Mouse (Mus musculus): ENCODE measurements around the gene Pgap3.
A peak's percentile ranks its signal among the peaks of the same experiment; 100 is the strongest.

The Pgap3 gene

DNA sequence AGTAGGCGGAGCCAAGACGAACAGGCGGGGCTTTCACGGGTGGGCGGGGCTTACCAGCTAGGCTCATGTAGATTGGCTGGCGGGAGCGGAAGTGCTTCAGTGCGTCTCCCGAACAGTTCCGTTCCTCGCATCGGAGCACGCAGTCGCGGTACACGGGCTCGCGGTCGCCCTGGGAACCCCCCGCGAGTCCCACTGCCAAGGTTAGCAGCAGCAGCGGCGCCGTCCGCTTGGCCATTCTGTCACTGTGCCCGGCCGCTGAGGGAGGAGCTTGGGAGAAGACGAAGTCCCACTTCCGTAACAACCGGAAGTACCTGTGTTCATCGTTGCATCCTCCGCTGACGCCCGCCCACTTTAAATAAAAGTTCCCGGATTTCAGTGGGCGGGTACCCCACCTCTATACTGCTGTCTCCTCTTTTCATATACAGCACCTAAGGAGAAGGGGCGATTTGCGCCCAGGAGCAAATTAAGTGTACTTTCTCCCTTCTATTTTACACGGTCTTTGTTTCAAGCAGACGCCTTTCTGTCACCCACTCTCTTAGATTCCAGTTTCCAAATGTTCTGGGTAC is at the start of gene Pgap3:
Gene Pgap3 (minus strand): TSS at position 330 of the 566 bp plus-strand sequence.
- peak; percentile 85 for DNase-seq (ENCODE audit: low read depth, low spot score)

DNA sequence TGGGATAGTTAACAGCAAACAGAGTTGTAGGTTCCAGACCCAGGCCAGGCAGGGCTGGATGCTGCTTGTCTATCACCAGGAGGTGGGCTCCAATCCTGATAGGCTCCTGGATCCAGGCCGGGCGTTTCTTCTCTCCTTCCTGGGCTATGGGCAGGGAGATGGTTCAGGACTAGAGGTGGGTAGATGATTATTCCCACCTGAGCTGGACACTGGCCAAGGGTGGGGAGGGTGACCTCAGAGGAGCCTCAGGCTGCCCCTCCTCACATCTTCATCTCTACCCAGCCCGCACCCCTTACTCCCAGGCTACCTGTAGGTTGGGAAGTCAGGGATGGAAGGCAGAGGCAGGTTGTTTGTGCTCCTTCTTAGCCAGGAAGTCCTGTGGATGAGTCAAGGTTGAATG is 49.1 kb upstream of the Pgap3 start:
- no peak for DNase-seq (ENCODE audit: low read depth, low spot score)

DNA sequence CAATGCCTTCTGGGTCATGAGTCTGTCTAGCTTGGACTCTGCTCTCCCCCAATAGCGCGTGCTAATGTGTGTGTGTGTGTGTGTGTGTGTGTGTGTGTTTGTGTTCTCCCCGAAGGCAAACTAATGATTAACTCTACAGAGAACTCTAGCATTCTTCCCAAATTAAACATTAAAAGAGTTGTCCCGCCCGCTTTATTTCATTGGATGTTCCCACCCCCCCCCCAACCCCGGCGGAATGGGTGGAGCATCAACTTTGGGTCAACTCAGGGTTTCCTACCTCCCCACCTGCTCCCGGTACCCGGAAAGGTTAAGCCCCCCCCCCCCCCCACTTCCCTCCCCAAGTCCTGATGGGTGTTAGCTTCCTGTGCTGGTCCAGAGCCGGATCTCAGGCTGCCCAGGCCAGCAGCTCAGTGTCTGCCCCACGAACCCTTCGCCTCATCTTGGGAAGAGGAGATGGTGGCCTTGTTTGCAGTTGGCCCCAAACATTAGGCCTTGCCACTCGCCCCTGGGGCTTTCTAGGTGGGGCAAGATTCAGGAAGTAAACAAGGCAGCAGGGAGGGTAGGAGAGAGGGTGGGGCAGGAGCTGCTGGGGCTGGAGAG is 48.0 kb upstream of the Pgap3 start:
- DNase-seq (ENCODE audit: low read depth, low spot score) = no peak

DNA sequence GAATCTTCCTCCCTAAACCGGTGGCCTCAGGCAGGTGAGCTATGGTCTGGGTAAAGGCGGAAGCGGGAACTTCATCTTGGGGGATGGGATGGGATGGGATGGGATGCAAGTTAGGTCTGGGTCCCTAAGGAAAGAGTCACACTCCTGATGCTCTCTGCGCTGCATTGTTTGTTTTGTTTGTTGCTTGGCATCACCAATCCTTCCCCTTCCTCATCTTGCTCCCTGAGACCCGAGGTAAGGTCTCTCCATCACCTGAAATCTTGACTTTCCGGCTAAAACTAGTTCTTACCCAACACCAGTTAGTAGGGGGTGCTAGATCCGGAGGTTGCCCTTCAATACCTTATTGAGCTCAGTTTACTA is 47.2 kb upstream of the Pgap3 start:
- no peak for DNase-seq (ENCODE audit: low read depth, low spot score)

DNA sequence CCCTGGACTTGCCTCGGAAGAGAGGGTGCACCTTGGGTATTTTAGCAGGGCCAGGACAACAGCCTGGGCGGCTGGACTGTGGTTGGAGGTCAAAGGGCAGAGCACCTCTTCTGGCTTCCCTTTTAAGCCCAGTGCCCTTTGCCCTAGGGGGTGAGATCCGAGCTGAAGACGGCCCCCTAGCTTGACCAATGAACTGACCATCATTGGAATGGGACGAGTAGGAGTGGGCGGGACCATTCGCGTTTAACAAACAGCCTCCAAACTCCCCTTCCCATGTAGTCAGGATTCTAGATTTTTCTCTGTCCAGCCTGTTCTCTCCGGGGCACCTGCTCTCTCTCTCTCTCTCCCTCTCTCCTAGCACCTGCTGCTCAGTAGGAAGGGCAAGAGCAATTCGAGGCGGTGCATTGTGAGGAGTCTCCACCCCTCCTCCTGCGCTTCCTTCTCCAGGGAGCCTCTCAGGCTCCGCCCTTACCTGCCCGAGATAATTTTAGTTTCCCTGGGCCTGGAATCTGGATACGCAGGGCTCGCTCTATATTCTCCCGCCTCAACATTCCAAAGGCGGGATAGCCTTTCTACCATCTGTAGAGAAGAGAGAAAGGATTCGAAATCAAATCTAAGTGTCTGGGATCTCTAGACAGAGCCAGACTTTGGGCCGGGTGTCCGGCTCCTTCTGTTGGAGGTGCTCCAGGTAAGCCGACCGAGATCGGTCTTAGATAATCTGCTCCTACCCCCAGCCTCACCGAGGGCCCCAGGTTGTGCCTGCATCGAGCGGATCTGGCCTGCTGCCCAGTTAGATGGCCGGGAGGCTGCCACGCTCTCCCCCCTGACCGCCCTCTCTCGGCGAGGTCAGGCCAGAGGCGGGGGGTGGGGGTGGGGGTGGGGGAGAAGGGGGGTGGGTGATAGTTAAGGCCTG is 46.5 kb upstream of the Pgap3 start:
- DNase-seq (ENCODE audit: low read depth, low spot score) = no peak

DNA sequence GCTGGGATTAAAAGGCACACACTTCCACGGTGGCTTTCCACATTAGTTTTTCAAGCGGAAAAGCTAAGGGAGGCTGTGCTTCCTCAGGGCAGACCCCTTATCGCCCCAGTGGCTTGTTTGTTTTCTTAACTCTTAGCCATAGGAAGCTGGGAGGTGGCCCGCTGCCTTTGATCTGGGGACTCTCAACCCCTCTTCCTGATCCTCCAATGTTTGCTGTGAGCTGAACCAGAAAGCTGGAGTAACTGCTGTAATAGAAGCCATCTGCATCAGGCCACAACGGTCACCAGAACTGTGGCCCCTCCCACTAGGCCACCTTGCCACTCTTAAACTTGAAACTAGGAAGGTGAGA is 45.9 kb upstream of the Pgap3 start, which contains the start of gene Grb7:
Gene Grb7 (plus strand): TSS at position 182 of the 349 bp plus-strand sequence.
- DNase-seq (ENCODE audit: low read depth, low spot score) = no peak

DNA sequence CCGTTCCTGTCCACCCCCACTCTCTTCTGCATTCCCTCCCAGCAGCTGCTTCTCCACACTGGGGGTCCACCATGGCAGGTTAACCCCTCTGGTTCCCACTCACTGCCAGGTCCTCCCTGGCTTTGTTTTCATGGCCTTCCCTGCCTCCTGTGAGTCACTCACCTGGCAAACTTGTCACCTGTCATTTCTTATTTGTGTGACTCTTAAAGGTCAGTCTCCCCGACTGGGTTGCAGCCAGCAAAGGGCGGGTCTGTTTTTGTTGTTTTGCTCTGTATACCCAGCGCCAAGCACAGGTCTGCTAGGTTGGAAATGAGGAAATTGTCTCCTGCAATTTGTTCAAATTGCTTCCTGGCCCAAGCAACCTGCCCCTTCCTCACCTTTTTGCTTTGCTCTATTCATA is 45.4 kb upstream of the Pgap3 start:
- DNase-seq (ENCODE audit: low read depth, low spot score) = no peak

DNA sequence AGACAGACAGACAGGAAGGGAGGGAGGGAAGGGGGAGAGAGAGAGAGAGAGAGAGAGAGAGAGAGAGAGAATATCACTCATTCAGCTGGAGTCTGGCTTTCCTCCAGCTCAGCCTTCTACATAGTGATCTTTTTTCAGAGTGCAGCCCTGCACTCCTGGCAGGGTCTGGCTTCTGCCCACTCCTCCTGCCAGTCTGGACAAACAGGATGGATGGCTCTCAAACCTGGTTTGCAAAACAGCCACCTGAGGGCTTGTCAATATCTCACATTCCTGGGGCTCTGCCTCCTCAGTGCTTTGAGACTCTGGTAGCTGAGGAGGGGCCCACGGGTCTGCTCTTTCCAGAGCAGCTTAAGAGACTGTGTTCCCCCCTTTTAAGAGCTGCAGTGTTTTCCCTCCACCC is 44.9 kb upstream of the Pgap3 start:
- DNase-seq (ENCODE audit: low read depth, low spot score) = no peak

DNA sequence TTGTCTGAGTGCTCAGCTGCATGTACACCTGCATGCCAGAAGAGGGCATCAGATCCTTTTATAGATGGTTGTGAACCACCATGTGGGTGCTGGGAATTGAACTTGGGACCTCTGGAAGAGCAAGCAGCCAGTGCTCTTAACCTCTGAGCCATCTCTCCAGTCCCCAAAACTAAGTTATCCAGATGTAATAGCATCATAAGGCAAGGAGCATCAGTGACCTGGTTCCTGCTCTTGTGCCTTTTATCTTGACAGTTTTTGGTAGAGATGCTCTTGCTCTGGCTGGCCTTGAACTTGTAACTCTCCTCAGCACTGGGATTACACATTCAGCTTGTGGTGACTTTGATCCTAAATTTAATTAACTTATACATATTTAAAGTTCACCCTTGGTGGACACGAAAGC is 43.4 kb upstream of the Pgap3 start:
- DNase-seq (ENCODE audit: low read depth, low spot score) = no peak

DNA sequence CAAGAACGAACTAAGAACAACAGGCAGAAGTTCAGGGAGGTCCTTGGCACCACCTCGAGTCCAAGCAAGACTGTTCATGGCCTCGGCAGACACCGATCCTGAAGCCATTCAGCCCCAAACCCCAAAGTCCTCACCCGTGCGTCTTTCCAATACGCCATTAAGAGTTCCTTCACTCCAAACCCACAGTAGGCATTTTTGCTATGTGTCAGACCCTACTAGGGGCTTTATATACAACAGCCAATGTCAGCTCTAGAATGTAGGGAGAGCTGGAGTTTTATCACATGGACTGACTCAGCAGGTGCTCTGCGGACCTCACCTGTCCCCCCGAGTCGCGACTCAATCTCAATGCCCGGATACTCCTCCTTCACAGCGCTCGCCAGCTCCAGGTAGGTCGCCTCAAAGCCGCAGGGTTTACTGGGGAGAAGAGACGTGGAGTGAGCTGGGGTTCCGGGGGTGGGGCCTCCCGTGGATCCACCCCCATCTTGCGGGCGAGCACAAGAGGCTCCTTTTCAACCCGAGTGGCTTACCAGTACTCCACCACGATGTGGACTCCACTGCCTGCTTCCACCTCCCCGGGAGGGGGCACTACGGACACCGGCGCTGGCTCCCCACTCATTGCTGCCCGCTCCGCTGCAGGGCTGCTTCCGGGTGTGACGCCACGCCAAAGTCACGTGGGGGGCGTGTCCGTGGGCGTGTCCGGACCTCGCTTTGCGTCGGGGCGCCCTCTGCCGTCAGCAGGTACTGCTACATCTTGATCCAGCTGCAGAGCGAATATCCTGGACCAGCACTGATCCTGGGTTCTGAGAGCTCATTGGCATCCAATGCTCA is 38.3 kb upstream of the Pgap3 start, which contains the start of gene Mien1:
Gene Mien1 (minus strand): TSS at position 661 of the 828 bp plus-strand sequence.
- peak; percentile 92 for DNase-seq (ENCODE audit: low read depth, low spot score)

DNA sequence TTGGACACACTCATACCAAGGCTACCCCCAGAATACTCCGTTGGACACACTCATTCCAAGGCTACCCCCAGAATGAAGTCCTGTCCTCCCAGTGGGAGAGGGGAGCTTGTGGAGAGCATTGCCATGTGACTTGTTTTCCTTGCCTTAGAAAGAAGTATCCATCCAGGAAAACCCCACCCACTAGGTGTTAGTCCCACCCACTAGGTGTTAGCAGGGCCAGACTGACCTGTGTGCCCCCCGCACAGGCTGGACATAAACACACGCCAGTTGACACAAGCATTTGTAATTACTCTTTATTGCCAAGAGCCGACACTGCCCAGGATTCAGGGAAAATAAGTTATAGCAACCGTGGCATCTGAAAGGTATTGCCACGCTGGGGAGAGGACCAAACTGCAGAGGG is 37.2 kb upstream of the Pgap3 start:
- DNase-seq (ENCODE audit: low read depth, low spot score) = no peak

DNA sequence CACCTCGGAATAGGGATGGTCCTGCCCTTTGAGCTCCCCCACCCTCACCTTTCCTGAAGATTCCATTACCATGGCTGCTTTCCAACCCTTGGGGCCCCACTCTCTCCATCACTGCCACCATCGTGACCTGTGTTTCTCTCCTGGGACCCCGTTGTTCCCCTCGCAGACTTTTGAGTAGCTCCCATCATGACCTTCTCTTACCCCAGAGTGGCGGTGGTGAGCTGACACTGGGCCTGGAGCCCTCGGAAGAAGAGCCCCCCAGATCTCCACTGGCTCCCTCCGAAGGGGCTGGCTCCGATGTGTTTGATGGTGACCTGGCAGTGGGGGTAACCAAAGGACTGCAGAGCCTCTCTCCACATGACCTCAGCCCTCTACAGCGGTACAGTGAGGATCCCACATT is 35.4 kb upstream of the Pgap3 start:
- no peak for DNase-seq (ENCODE audit: low read depth, low spot score)

DNA sequence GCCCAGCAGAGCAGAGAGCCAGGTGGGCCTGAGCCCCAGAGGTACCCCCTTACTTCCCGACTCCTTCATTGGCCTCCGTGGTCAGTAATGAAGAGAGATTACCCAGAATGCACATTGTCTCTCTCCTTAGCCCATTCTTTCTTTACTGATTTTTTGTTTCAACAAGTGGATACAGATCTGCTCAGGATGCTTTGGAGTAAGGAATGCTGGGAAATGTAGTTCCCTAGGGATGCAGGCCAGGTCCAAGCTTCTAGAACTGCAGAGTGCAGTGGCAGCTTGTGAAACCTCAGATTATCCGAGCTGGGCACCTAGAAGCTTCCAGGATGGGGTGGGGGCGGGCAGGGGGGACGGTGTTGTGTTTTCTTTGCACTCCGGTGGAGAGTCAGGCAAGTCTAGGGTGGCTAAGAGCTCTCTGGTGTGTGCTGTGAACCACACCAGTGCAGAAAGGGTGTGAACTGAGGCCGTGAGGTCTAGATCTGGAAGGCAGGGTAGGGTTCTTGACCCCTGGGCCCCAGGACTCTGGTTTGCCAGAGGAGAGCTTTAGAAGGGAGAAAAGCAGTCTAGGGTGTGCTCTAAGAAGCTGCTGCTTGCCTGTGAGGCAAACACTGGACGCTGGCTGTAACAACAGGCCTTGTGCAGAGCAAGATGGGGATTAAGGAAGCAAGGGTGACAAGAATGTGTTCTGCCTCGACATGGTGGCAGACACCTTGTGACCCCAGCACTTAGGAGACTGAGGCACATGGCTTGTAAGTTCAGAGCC is 31.6 kb upstream of the Pgap3 start:
- DNase-seq (ENCODE audit: low read depth, low spot score) = no peak

DNA sequence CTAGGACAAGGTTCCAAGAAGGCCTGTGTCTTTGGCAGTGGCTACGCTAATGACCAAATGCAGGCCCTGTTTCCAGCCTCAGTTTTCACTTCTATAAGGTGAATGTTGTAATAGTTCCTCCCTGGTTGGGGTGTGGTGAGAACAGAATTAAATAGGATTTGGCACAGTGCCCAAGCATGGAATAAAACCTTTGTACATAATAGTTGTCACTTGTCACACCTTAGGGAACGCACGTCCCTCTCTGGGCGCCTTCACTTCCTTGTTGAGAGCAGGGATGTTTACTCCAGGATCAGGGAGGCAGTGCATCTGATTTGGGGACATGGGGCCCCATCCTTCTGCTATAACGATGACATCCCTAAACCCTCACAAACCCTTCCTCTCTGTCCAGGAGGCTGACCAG is 28.1 kb upstream of the Pgap3 start:
- no peak for DNase-seq (ENCODE audit: low read depth, low spot score)

DNA sequence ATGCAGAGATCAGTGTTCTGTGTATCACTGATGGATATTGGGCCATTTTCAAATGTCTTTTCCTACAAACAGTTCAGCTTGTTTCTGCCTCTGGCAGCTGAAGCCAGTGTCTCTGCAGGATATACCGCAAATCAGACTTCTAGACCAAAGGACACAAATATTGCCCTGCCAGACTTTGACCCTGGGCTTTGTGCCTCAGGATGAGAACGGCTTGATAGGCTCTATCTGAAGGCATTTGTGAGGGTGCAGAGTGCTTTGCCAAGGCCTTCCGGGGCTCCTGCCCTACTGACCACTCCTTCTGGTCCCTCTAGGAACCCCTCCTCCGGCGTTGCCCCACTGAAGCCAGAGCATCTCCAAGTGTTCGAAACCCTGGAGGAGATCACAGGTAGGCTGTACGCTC is 26.3 kb upstream of the Pgap3 start:
- DNase-seq (ENCODE audit: low read depth, low spot score) = no peak

DNA sequence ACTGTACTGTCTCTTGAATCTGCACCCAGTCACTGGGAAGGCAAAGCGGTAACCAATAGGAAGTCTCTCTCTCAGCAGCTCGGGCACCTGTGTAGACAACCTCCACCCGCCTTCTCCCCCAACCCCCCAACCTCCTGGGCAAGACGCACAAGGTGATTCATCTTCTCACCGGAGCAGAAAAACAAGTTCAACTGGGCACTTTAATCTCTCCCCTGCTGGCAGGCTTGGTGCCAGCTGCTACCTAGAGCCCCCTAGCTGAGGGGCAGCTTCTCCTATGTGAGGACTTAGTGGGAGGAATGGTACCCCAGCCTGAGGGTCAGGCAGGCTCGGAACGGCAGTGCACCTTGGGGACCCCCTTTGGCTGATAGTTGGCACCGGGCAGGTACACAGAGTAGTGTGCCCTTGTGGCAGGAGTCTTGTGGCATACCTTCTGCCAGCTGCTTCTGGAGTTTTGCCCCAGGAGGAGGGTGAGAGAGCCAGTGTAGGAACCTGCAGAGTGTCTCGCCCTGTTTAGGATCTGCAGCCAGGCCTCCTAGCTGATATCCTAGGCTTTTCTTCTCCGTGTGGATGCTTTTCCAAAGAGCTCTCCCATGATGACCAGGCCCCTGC is 18.8 kb upstream of the Pgap3 start:
- no peak for DNase-seq (ENCODE audit: low read depth, low spot score)

DNA sequence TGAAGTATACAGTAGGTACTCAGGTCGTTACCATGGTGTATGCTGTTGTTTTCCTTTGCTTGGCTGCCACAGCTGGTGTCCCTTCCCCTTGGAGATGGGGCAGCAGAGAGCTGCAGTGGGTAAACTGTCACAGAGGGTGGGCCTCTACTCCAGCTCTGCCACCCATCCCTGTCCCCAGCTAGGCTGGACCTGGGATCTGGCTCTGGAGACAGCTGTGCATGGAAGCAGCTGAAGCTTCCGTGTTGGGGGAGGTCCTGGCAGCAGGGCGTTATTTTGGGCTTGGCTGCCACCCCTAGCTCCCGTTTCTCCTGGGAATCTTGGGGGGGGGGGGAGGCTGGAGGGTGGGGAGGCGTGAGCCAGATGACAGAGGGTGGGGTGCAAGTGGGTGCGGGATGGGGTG is 18.0 kb upstream of the Pgap3 start:
- DNase-seq (ENCODE audit: low read depth, low spot score) = no peak

DNA sequence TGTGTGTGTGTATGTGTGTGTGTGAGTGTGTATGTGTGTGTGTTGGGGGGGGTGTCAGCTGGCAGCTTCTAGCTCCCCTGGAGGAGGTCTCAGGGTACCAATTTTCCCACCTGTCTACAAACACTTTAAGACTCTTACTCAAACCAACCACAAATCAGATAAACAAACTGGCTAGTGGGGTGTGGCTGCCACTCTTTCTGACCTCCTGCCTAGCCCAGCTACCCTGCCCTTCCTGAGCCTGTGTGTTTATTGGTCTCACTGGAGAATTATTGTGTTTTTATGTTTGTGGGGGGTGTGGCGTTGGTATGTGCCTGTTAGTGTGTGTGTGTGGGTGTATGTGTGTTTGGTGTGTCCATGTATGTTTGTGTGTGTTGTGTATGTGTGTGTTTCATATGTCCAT is 16.8 kb upstream of the Pgap3 start:
- no peak for DNase-seq (ENCODE audit: low read depth, low spot score)

DNA sequence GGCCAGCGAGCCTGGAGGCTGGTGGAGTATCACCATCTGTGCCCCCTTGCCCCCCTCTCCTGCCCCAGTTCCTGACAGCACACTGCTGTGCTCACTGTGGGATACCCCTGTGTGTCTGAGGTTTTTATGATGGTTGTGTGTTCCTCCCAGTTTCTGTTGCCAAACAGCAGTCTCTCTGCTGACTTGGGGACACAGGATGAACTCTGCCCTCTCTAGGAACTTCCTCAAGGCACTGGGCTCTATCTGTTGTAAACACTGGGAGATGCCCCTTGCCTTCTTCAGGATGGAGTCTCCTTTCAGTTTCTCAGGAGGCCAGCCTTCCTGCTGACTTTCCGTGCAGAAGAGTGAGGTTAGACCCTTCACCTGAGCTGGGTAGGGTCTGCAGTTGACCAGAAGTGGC is 13.9 kb upstream of the Pgap3 start:
- DNase-seq (ENCODE audit: low read depth, low spot score) = no peak

DNA sequence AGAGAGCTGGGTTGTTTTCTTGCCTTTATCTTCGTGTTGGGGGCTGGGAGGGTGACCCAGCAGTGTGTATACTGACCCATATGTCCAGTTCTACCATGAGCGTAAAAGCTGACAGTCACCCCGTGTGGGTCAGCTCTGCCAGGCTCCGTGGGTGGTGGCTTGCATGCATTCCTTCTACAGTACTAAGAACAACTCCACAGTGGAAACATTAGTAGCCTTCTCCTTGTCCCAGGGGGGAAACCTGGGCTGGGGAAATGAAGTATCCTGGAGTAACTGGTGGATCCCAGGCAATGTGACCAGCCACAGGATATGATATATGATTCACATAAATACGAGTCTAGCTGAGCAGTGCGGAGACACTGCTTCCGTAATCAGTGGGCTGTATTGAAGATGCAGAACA is 13.4 kb upstream of the Pgap3 start:
- no peak for DNase-seq (ENCODE audit: low read depth, low spot score)

DNA sequence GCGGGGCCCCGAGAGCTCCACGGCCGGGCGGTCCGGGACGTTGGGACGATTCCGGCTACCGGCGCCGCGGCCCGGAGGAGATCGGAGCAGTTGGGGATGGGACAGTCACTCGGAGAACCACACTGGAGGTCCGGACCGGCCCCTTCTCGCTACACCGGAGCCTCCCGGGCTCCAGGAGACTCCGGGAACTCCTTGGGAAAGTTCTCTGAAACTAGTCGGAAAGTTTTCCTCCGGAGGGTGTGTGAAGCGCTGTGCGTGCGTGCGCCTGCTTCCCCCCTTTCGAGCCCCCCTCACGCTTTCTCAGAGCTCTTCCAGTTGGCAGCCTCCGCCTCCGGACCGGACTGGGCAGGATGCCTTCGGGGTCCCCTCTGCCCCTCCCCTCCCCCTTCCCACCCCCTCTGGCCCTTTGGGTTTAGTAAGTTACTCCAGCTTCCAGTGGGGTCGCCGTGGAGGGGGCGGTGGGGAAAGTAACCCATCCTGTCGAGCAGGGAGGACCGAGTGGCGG is 12.6 kb upstream of the Pgap3 start:
- peak; percentile 58 for DNase-seq (ENCODE audit: low read depth, low spot score)

Data from forelimb bud, embryonic 11.5 days (tissue).